Mouse (Mus musculus) embryo, embryonic 11.5 days (tissue): ENCODE measurements around the gene Slc16a5.

Experiments
- DNase-seq: peaks from one replicate; pipeline ENCODE4 v3.0.0-alpha.2; 2012; ENCODE audit warnings: low read depth, low spot score

Gene Slc16a5

GRCm38 (mm10) chr11:115462243-115462891, at the start of gene Slc16a5:
Slc16a5 (plus strand) TSS chr11:115462474.
- DNase-seq, result no peak

- peak; percentile 94 for DNase-seq
Measured at GRCm38 (mm10) chr11:115419531-115420237, 42.6 kb upstream of the Slc16a5 start, which contains the start of the genes Atp5h and Kctd2. Atp5h (minus strand) TSS chr11:115419962. Kctd2 (plus strand) TSS chr11:115420128.

GRCm38 (mm10) chr11:115420336-115421190, 41.7 kb upstream of the Slc16a5 start:
- DNase-seq, result no peak

- no peak for DNase-seq
Measured at GRCm38 (mm10) chr11:115421328-115421727, 40.9 kb upstream of the Slc16a5 start.

GRCm38 (mm10) chr11:115421972-115422371, 40.3 kb upstream of the Slc16a5 start:
- no peak for DNase-seq

DNA sequence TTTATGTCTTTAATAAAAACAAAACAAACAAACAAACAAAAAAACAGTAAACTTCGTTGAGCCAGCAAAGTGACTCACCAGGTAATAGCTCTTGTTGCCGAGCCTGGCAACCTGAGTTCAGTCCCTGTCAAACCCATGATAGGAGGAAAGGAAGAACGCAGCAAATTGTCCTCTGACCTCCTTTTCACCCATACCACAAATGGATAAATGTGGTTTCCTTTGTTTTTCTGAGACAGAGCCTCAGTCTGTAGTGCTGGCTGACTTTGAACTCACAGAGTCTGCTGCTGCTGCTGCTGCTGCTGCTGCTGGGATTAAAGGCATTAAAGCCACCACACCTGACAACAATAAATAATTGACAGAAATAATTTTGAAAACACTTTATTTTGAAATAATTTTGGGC, 39.2 kb upstream of the Slc16a5 start:
- no peak for DNase-seq

DNA sequence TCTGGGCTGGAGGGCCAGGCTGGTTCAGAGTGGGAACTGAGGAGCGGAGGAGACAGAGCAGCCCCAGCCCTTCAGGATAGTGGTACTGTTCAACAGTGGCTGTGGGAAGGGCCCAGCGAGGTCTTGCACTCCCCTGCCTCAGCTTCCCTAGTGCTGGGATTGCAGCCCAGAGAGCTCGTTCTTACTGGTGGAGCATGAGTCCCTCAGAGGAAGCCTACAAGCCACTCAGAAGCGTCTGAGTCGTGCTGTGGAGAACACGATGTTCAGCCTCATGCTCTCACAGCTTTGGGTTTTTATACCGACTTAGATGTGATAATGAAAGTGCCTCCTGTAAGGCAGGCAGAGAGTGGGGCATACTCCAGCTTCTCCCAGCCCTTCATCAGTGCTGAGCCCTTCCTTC, 37.6 kb upstream of the Slc16a5 start:
- no peak for DNase-seq

- DNase-seq, result no peak
Measured at GRCm38 (mm10) chr11:115425671-115426070, 36.6 kb upstream of the Slc16a5 start.

GRCm38 (mm10) chr11:115427482-115428331, 34.6 kb upstream of the Slc16a5 start:
- DNase-seq, result peak; percentile 80

DNA sequence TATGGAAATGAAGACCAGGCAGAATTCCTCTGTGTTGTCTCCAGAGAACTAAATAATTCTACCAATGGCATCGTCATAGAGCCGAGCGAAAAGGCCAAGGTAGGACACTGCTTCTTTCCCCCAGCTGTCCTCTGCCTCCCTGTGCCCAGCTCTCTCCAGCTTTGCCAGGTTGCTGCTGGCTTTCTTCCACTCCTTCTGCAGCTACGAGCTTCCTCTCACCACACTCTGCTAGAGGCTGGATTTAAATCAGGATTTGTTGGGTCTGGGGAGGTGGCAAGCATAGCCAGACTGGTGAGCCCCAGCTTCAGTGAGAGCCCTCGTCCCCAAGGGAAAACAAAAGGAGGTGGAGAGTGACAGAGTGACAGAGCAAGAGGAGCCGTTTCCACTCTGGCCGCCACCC, 33.0 kb upstream of the Slc16a5 start:
- no peak for DNase-seq

- DNase-seq, result no peak
Measured at GRCm38 (mm10) chr11:115430561-115430960, 31.7 kb upstream of the Slc16a5 start.

DNA sequence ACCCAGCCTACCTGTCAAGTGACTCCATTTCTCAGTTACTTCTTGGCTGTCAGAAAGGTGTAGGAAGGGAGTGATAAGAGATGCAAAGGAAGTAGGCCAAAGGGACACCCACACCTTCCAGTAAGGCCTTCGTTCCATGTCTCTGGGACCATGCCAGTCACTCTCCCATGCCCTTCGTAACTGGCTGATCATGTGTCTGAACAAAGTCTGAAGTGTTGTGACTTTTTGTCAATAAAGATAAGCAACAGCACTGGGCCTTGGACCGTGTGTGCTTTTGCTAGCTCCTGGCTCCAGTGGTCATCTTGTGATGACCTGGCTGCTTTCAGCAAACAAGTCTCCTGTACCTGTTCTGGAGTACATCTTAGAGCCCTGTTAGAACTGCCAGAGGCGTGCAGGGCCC, 29.5 kb upstream of the Slc16a5 start:
- DNase-seq, result no peak

DNA sequence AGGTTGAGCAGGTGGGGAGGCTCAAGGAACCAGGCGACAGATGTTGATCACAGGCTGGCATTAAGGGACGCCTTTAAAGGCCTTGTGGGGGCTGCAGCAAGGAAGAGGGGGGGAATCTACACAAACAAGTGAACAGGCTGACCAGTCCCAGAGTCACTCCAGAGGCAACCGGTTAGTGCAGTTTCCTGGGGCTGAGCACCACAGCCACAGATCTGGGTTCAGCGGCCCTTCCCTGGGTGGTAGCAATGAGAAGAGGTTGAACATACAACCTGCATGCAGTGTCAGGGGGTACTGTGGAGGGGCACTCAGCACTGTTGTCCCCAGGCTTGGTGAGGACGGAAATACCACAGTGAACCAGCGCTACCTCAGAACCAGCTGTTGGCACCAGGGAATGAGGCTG, 28.9 kb upstream of the Slc16a5 start:
- no peak for DNase-seq

GRCm38 (mm10) chr11:115435596-115436337, 26.5 kb upstream of the Slc16a5 start:
- no peak for DNase-seq

- DNase-seq, result no peak
Measured at GRCm38 (mm10) chr11:115437571-115438122, 24.6 kb upstream of the Slc16a5 start.

- no peak for DNase-seq
Measured at GRCm38 (mm10) chr11:115439326-115439725, 22.9 kb upstream of the Slc16a5 start.

- DNase-seq, result no peak
Measured at GRCm38 (mm10) chr11:115439906-115440595, 22.2 kb upstream of the Slc16a5 start, which contains the start of gene Trim80. Trim80 (plus strand) TSS chr11:115440545.

DNA sequence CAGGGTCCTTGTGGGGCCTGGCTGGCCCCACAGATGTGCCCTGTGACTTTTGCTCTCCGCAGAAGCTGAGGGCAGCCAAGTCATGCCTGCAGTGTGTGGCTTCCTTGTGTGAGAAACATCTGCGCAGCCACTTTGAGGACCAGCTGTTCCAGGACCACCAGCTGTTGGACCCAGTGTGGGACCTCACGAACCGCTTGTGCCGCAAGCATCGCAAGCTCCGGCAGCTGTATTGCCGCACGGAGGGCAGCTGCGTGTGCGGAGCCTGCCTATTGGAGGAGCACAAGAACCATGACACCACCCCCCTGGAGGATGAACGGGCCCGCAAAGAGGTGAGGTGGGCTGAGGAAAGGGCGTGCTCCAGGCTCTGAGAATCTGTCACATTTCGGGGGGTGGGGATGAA, 20.9 kb upstream of the Slc16a5 start:
- no peak for DNase-seq

- no peak for DNase-seq
Measured at GRCm38 (mm10) chr11:115446906-115447305, 15.4 kb upstream of the Slc16a5 start.
